Mouse (Mus musculus): Measurements from ENCODE around the gene Dhrs1. TPM values are rescaled to one million over a fixed set of nuclear protein-coding genes. Genes with fewer than 3 reads are reported as not detected.
A peak's percentile ranks its signal among the peaks of the same experiment; 100 is the strongest.

The Dhrs1 gene
- polyA plus RNA-seq, 1 experiment from 2014 or later: 75.9 TPM

DNA sequence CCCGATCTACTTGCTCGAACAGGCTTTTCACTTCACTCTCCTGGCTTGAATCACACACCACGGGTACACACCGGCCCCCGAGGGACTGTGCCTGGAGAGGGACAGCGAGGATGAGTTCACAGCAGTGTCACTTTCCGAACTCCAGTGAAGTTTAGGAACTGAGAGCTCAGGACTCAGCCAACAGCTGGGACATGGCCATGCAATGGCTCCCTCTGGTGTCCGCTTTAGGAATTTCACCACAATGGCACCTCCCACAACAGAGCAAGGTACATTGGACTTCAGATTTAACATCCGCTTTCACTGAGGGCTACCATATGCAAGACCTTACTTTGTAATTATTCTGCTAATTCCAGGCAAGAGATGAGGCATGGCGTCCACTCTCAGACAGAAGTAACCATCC, 1.8 kb downstream of the Dhrs1 start:
- 17% methylated on average over 10 of the region's 10 CpGs for WGBS
- no peak overlapping the region for H3K4me2 ChIP-seq (ENCODE audit: low read depth, low read length)
- no peaks in the 10 kb centered on the region for H3K9me3 ChIP-seq (replicated peaks; ENCODE audit: control insufficient read depth, low read length)
- ATAC-seq (replicated peaks; ENCODE audit: insufficient number of reproducible peaks, low FRiP score, low TSS enrichment, low read depth) (0 out of 2 replicates have a peak, but pooled peaks have one; percentile 30), DNase-seq (ENCODE audit: low spot score) (peak; percentile 91)
- no peaks in the 10 kb centered on the region for H3K4me1 ChIP-seq (ENCODE audit: control insufficient read depth, insufficient read depth, low read length)
- H3K36me3 ChIP-seq (replicated peaks; ENCODE audit: control insufficient read depth, insufficient read depth, low read depth, low read length): no peaks in the 10 kb centered on the region; the same call in 1 of the 2 replicates
- H3K4me3 ChIP-seq (ENCODE audit: low read depth, low read length): no peak overlapping the region
- no peak overlapping the region for H3K27ac ChIP-seq (replicated peaks; ENCODE audit: low read depth, low read length)
- no peak overlapping the region; the same call in 1 of the 2 replicates for H3K9ac ChIP-seq (replicated peaks; ENCODE audit: low read length)
- no peaks in the 10 kb centered on the region for H3K27me3 ChIP-seq (ENCODE audit: control insufficient read depth, insufficient read depth, low read length)

DNA sequence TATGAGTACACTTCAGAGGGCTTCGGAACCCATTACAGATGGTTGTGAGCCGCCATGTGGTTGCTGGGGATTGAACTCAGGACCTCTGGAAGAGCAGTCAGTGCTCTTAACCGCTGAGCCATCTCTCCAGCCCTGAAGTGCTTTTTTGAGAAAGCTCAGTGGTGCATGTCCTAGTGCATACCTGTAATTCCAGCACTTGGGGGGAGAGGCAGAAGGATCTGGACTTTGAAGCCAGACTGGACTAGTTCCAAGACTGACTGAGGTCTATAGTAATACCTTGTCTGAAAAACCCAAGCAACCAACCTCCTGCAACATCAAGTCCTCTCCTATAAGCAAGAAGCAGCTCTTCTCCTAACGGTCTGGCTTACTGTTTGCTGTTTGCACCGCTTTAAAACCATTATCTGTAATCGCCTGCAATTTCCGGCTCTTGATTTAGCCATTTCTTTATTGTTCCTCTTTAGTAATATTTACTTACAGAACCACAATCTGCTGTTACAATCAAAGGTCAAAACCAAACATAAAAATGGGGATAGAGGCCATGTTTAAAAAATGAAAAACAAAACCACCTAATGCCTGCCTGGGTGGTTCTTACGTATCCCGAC, 8.3 kb downstream of the Dhrs1 start:
- Histone ChIP-seq H3K9me3 (replicated peaks; ENCODE audit: control insufficient read depth, low read length) (no peaks in the 10 kb centered on the region), H3K4me2 (ENCODE audit: low read depth, low read length) (no peak overlapping the region), H3K27ac (replicated peaks; ENCODE audit: low read depth, low read length) (no peak overlapping the region), H3K4me3 (ENCODE audit: low read depth, low read length) (no peak overlapping the region), H3K27me3 (ENCODE audit: control insufficient read depth, insufficient read depth, low read length) (no peaks in the 10 kb centered on the region), H3K36me3 (replicated peaks; ENCODE audit: control insufficient read depth, insufficient read depth, low read depth, low read length) (no peaks in the 10 kb centered on the region; the same call in 1 of the 2 replicates), H3K4me1 (ENCODE audit: control insufficient read depth, insufficient read depth, low read length) (no peaks in the 10 kb centered on the region), H3K9ac (replicated peaks; ENCODE audit: low read length) (no peak overlapping the region)
- DNase-seq (ENCODE audit: low spot score) (no peak), ATAC-seq (replicated peaks; ENCODE audit: insufficient number of reproducible peaks, low FRiP score, low TSS enrichment, low read depth) (no peak)
- 82% methylated on average over 9 of the region's 9 CpGs for WGBS

DNA sequence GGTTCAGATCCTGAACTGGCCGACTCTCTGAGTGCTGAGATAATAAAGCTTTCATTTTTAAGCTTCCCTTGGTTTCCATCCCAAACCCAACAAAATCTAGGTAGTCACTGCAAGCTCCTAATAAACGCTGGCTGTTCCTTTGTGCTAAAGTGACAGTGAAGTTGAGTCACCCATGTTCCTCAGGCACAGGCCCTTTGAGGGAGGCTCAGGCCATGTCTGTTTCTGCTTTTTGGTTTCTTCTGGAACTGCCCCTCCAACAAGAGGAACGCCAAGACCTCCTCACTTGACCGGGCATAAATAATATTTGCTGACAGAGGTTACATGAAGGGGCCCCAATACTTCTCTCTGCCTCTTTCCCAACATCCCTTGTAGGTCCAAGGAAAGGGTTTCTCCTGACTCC, 9.7 kb downstream of the Dhrs1 start:
- Histone ChIP-seq H3K4me2 (ENCODE audit: low read depth, low read length) (no peak overlapping the region), H3K4me1 (ENCODE audit: control insufficient read depth, insufficient read depth, low read length) (no peaks in the 10 kb centered on the region), H3K27me3 (ENCODE audit: control insufficient read depth, insufficient read depth, low read length) (no peaks in the 10 kb centered on the region), H3K9me3 (replicated peaks; ENCODE audit: control insufficient read depth, low read length) (no peaks in the 10 kb centered on the region), H3K27ac (replicated peaks; ENCODE audit: low read depth, low read length) (no peak overlapping the region), H3K36me3 (replicated peaks; ENCODE audit: control insufficient read depth, insufficient read depth, low read depth, low read length) (no peaks in the 10 kb centered on the region; the same call in 1 of the 2 replicates), H3K9ac (replicated peaks; ENCODE audit: low read length) (no peak overlapping the region), H3K4me3 (ENCODE audit: low read depth, low read length) (no peak overlapping the region)
- no peak for DNase-seq (ENCODE audit: low spot score)
- ATAC-seq (replicated peaks; ENCODE audit: insufficient number of reproducible peaks, low FRiP score, low TSS enrichment, low read depth): no peak
- 80% methylated on average over 4 of the region's 4 CpGs for WGBS

DNA sequence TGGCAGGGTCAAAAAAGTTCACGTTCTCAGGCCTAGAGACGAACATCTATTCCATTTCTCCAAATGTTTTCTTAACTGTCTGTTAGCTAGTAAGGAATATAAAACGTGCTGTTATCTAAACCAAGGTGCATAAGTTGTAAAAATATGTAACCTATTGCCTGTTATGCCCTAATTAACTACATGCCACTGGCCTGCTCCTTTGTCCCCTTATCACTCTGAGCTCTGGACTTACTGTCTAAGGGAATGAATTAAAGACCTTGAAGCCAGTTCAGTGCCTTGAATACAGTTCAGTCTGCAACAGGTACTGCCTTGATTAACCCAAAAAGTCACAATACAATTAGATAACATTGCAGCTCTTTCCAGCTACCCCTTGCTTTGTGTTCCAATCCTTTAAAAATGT, 10.2 kb downstream of the Dhrs1 start:
- Histone ChIP-seq H3K4me1 (ENCODE audit: control insufficient read depth, insufficient read depth, low read length) (no peaks in the 10 kb centered on the region), H3K4me2 (ENCODE audit: low read depth, low read length) (no peak overlapping the region), H3K27me3 (ENCODE audit: control insufficient read depth, insufficient read depth, low read length) (no peaks in the 10 kb centered on the region), H3K27ac (replicated peaks; ENCODE audit: low read depth, low read length) (no peak overlapping the region), H3K9me3 (replicated peaks; ENCODE audit: control insufficient read depth, low read length) (no peaks in the 10 kb centered on the region), H3K9ac (replicated peaks; ENCODE audit: low read length) (no peak overlapping the region), H3K36me3 (replicated peaks; ENCODE audit: control insufficient read depth, insufficient read depth, low read depth, low read length) (no peaks in the 10 kb centered on the region; the same call in 1 of the 2 replicates), H3K4me3 (ENCODE audit: low read depth, low read length) (no peak overlapping the region)
- DNase-seq (ENCODE audit: low spot score) (no peak), ATAC-seq (replicated peaks; ENCODE audit: insufficient number of reproducible peaks, low FRiP score, low TSS enrichment, low read depth) (no peak)
- WGBS: 68% methylated on average over 3 of the region's 3 CpGs

DNA sequence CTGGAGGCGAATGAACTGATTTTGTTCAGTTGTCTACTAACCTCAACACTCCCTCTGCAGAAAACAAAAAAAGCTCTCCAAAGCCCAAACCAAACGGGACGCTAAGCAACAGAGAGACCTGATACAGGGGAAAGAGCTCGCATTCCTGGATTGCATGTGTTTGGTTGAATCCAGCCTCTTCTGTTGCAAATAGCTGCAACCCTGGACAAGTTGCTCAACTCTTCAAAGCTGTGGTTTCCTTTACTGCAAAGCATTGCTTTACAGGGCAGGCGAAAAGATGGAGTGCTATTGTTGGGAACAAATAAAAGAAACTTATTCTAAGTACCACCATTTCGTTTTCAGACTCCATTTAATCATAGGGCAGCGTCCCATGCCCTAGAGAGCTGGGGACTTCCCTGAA, 10.6 kb downstream of the Dhrs1 start:
- no peak overlapping the region for H3K27ac ChIP-seq (replicated peaks; ENCODE audit: low read depth, low read length)
- H3K27me3 ChIP-seq (ENCODE audit: control insufficient read depth, insufficient read depth, low read length): no peaks in the 10 kb centered on the region
- H3K4me2 ChIP-seq (ENCODE audit: low read depth, low read length): no peak overlapping the region
- no peak for ATAC-seq (replicated peaks; ENCODE audit: insufficient number of reproducible peaks, low FRiP score, low TSS enrichment, low read depth)
- H3K4me3 ChIP-seq (ENCODE audit: low read depth, low read length): no peak overlapping the region
- no peak for DNase-seq (ENCODE audit: low spot score)
- H3K9ac ChIP-seq (replicated peaks; ENCODE audit: low read length): no peak overlapping the region
- WGBS: 74% methylated on average over 7 of the region's 7 CpGs
- no peaks in the 10 kb centered on the region; the same call in 1 of the 2 replicates for H3K36me3 ChIP-seq (replicated peaks; ENCODE audit: control insufficient read depth, insufficient read depth, low read depth, low read length)
- H3K4me1 ChIP-seq (ENCODE audit: control insufficient read depth, insufficient read depth, low read length): no peaks in the 10 kb centered on the region
- no peaks in the 10 kb centered on the region for H3K9me3 ChIP-seq (replicated peaks; ENCODE audit: control insufficient read depth, low read length)

DNA sequence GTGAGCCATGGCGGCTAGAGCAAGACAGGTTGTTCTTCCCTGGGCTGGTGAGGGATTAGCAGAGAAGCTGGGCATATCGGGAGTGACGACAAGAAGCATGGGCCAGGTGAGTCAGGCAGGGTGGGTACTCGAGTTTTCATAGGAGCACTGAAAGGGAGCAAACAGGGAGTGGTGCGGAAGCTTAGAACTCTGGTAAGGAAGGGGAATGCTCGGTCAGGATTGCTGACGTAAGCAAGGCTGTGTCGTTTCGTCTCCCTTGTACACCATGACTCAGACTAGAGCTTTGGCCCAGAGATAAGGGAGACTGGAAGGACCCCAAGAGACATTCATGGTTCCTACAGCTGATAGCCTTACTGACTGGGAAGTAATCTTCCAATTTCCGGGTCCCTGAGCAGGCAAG, 11.6 kb downstream of the Dhrs1 start:
- WGBS: 81% methylated on average over 10 of the region's 10 CpGs
- no peaks in the 10 kb centered on the region for H3K9me3 ChIP-seq (replicated peaks; ENCODE audit: control insufficient read depth, low read length)
- no peaks in the 10 kb centered on the region for H3K27me3 ChIP-seq (ENCODE audit: control insufficient read depth, insufficient read depth, low read length)
- DNase-seq (ENCODE audit: low spot score): no peak
- H3K4me3 ChIP-seq (ENCODE audit: low read depth, low read length): no peak overlapping the region
- no peak overlapping the region for H3K4me2 ChIP-seq (ENCODE audit: low read depth, low read length)
- ATAC-seq (replicated peaks; ENCODE audit: insufficient number of reproducible peaks, low FRiP score, low TSS enrichment, low read depth): no peak
- H3K27ac ChIP-seq (replicated peaks; ENCODE audit: low read depth, low read length): no peak overlapping the region
- no peaks in the 10 kb centered on the region for H3K4me1 ChIP-seq (ENCODE audit: control insufficient read depth, insufficient read depth, low read length)
- no peaks in the 10 kb centered on the region; the same call in 1 of the 2 replicates for H3K36me3 ChIP-seq (replicated peaks; ENCODE audit: control insufficient read depth, insufficient read depth, low read depth, low read length)
- no peak overlapping the region for H3K9ac ChIP-seq (replicated peaks; ENCODE audit: low read length)

DNA sequence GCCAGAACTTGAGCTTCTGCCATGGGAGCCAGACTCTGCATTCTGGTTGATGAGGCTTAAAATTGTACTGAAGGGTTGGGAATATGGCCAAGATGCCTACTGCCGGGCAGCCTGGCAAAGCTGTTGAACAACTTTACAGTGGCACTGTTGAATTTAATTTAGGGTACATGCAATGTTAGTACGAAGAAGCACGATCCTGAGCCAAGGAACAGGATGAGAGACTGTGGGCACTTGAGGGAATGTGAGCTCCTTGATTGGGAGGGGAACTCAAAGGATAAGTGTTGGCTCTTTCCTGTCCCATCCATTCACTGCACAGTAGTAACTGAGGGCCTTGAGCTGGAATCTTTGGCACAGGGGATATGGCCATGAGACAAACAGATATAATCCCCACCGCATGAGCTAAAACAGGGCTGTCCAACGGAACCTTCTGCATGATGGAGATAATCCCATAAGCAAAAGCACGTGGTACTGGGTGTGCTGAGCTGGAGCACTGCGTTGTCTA, 14.9 kb downstream of the Dhrs1 start:
- Histone ChIP-seq H3K4me1 (ENCODE audit: control insufficient read depth, insufficient read depth, low read length) (no peaks in the 10 kb centered on the region), H3K27ac (replicated peaks; ENCODE audit: low read depth, low read length) (no peak overlapping the region), H3K4me3 (ENCODE audit: low read depth, low read length) (no peak overlapping the region), H3K36me3 (replicated peaks; ENCODE audit: control insufficient read depth, insufficient read depth, low read depth, low read length) (no peaks in the 10 kb centered on the region), H3K9me3 (replicated peaks; ENCODE audit: control insufficient read depth, low read length) (no peaks in the 10 kb centered on the region), H3K4me2 (ENCODE audit: low read depth, low read length) (no peak overlapping the region), H3K9ac (replicated peaks; ENCODE audit: low read length) (no peak overlapping the region), H3K27me3 (ENCODE audit: control insufficient read depth, insufficient read depth, low read length) (no peaks in the 10 kb centered on the region)
- DNase-seq (ENCODE audit: low spot score): no peak
- WGBS: 89% methylated on average over 7 of the region's 7 CpGs
- ATAC-seq (replicated peaks; ENCODE audit: insufficient number of reproducible peaks, low FRiP score, low TSS enrichment, low read depth): no peak

DNA sequence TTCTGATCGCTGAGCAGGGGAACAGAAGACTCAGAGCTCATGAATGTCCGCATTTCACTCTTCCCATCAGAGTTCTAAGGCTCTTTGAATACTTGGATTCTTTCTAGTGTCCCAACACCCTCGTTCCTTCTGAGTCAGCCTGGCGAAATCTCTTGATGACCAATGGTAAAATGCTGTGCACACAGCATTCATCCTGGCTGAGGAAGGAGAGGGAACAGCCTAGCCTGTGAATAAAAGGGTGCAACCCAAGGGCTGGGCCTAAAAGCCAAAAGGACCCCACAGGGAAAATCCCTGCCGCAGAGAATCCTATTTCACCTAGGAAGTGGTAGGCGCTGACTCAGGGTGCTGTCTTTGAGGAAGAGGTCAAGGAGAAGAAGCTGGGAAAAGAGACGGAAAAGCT, 15.4 kb downstream of the Dhrs1 start:
- H3K27ac ChIP-seq (replicated peaks; ENCODE audit: low read depth, low read length): no peak overlapping the region
- H3K4me1 ChIP-seq (ENCODE audit: control insufficient read depth, insufficient read depth, low read length): no peaks in the 10 kb centered on the region
- WGBS: 84% methylated on average over 7 of the region's 7 CpGs
- no peak for DNase-seq (ENCODE audit: low spot score)
- no peak overlapping the region for H3K4me2 ChIP-seq (ENCODE audit: low read depth, low read length)
- no peaks in the 10 kb centered on the region for H3K36me3 ChIP-seq (replicated peaks; ENCODE audit: control insufficient read depth, insufficient read depth, low read depth, low read length)
- ATAC-seq (replicated peaks; ENCODE audit: insufficient number of reproducible peaks, low FRiP score, low TSS enrichment, low read depth): no peak
- H3K9ac ChIP-seq (replicated peaks; ENCODE audit: low read length): no peak overlapping the region
- no peaks in the 10 kb centered on the region for H3K9me3 ChIP-seq (replicated peaks; ENCODE audit: control insufficient read depth, low read length)
- H3K27me3 ChIP-seq (ENCODE audit: control insufficient read depth, insufficient read depth, low read length): no peaks in the 10 kb centered on the region
- H3K4me3 ChIP-seq (ENCODE audit: low read depth, low read length): no peak overlapping the region

Data from embryonic facial prominence, embryonic 11.5 days (tissue).